Mouse (Mus musculus) midbrain, embryonic 14.5 days (tissue): ENCODE measurements around the gene Itgad. TPM values are rescaled to one million over a fixed set of nuclear protein-coding genes. Genes with fewer than 3 reads are reported as not detected.

Source experiments
- ATAC-seq: fragments of 200-750 bp; cut with Nextera tagmentation; 2 replicates; pipeline ENCODE4 v1.8.0; 2017; ENCODE audit warnings: moderate number of reproducible peaks, moderate library complexity; ENCODE audit not compliant: low FRiP score, low TSS enrichment
- DNase-seq: peaks from one replicate; pipeline ENCODE4 v3.0.0-alpha.2; 2015
- H3K27ac ChIP-seq: fragments of 300-500 bp; sonication (generic); replicated peaks from 2 replicates; pipeline ENCODE4 v1.5.1; 2014; ENCODE audit warnings: mild to moderate bottlenecking, low read depth, low read length, moderate library complexity
- H3K27me3 ChIP-seq: fragments of 300-500 bp; sonication (generic); 2 replicates; pipeline ENCODE4 v1.6.1; 2014; ENCODE audit warnings: low read length, control low read depth, mixed read lengths; ENCODE audit not compliant: control insufficient read depth, insufficient read depth
- H3K36me3 ChIP-seq: fragments of 300-500 bp; sonication (generic); 2 replicates; pipeline ENCODE4 v1.6.1; 2014; ENCODE audit warnings: low read length, control low read depth; ENCODE audit not compliant: control insufficient read depth, insufficient read depth
- H3K4me1 ChIP-seq: fragments of 300-500 bp; sonication (generic); 2 replicates; pipeline ENCODE4 v1.6.1; 2014; ENCODE audit warnings: mild to moderate bottlenecking, antibody characterized with exemption, low read length, control low read depth; ENCODE audit not compliant: control insufficient read depth, insufficient read depth
- H3K4me2 ChIP-seq: fragments of 300-500 bp; sonication (generic); 2 replicates; pipeline ENCODE4 v1.6.1; 2014; ENCODE audit warnings: mild to moderate bottlenecking, low read length, moderate library complexity
- H3K4me3 ChIP-seq: fragments of 300-500 bp; sonication (generic); replicated peaks from 2 replicates; pipeline ENCODE4 v1.5.1; 2014; ENCODE audit warnings: low read depth, low read length
- H3K9ac ChIP-seq: fragments of 300-500 bp; sonication (generic); replicated peaks from 2 replicates; pipeline ENCODE4 v1.6.1; 2014; ENCODE audit warnings: mild to moderate bottlenecking, low read length, moderate library complexity
- H3K9me3 ChIP-seq: fragments of 300-500 bp; sonication (generic); 2 replicates; pipeline ENCODE4 v1.6.1; 2016; ENCODE audit warnings: low read length, control low read depth, mixed read lengths; ENCODE audit not compliant: control insufficient read depth
- WGBS: fragments of 180-500 bp; shearing (Covaris S2); extraction: QIAGEN DNeasy Blood & Tissue Kit; methylation state at CpG from one replicate; pipeline ENCODE4 v1.1.7; 2014; 5-methylcytosine and 5-hydroxymethylcytosine counted together
- polyA plus RNA-seq: library from polyadenylated mRNA; unstranded; fragments of >200 nt; fragmentation: Nextera tagmentation; extraction: Ambion mirVana; gene quantifications from 2 replicates; pipeline ENCODE4 v1.2.1, GENCODE M21; 2014

Gene Itgad
- polyA plus RNA-seq, 1 experiment from 2014 or later: not detected

DNA sequence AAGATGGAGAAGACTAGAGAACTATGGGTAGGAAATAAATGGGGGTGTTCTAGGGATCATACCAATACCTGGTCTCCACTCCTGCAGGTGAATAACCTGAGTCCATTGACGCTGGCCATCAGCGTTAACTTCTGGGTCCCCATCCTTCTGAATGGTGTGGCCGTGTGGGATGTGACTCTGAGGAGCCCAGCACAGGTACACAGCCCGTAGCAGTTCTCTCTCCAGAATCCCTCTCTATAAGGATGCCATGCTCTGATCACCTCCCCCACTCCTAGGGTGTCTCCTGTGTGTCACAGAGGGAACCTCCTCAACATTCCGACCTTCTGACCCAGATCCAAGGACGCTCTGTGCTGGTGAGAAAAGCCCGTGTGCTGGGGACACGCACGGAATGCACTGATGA, 48.9 kb downstream of the Itgad start:
- no peaks in the 10 kb centered on the region for H3K36me3 ChIP-seq
- no peaks in the 10 kb centered on the region for H3K4me1 ChIP-seq
- no peak overlapping the region for H3K27ac ChIP-seq
- WGBS: 78% methylated on average over 9 of the region's 9 CpGs
- DNase-seq: no peak
- no peak overlapping the region for H3K4me2 ChIP-seq
- ATAC-seq: no peak
- no peaks in the 10 kb centered on the region for H3K9me3 ChIP-seq
- H3K9ac ChIP-seq: no peak overlapping the region
- H3K27me3 ChIP-seq: no peaks in the 10 kb centered on the region
- H3K4me3 ChIP-seq: no peak overlapping the region

DNA sequence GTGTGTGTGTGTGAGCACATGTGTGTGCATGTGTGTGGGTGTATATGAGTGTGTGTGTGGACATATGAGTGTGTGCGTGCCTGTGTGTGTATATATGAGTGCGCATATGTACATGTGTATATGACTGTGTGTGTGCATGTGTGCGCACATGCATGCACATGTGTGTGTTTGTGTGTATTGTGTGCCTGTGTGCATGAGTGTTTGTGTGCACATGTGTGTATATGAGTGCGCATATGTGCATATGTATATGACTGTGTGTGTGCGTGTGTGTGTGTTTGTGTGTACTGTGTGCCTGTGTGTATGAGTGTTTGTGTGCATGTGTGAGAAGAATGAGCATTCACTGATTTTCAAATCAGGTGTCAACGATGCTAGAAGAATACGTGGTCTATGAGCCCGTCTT, 50.0 kb downstream of the Itgad start:
- DNase-seq (no peak), ATAC-seq (no peak)
- no peak overlapping the region for H3K27ac ChIP-seq
- H3K36me3 ChIP-seq: no peaks in the 10 kb centered on the region
- no peaks in the 10 kb centered on the region for H3K27me3 ChIP-seq
- H3K4me1 ChIP-seq: no peaks in the 10 kb centered on the region
- H3K9ac ChIP-seq: no peak overlapping the region
- no peak overlapping the region for H3K4me3 ChIP-seq
- H3K4me2 ChIP-seq: no peak overlapping the region
- H3K9me3 ChIP-seq: no peaks in the 10 kb centered on the region
- WGBS: 94% methylated on average over 8 of the region's 8 CpGs

DNA sequence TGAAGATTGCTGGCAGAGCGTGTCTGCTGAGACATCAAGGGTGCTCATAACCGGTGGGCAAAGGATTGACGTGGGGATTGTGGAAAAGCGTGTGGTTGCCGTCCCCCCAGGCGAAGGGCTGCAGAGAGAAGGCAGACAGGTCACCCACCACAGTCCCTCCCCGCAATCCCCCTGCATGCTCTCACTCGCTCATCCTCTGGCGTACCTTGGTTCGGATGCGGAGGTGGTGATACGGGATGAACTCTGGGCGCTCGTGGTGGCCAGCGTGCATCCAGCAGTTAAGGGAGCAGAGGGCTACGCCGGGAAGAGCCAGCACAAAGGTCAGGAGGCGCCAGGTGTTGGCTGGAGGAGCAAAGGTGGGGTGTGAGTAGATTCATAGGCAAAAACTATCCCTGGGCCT, 51.5 kb downstream of the Itgad start:
- H3K27me3 ChIP-seq: no peaks in the 10 kb centered on the region
- WGBS: 85% methylated on average over 18 of the region's 18 CpGs
- no peak for ATAC-seq

DNA sequence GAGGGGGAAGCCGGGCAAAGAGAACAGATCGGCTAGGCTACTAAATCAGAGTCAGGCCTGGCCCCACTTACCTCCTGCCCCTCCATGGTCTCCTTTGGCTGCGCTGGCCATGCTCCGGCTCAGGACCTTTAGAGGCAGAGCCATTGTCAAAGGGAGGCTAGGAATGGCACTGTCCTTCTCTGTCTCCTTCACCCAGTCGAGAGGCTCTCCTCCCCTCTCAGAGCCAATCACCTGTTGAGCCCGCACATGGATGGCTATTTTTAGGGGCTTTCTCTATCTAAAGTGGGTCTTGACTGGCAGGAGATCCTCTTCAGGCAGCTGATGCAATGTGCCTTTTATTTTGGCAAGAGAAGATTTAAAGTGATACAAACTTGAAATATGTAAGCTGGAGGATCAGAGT, 52.0 kb downstream of the Itgad start, which contains the start of gene Cox6a2:
Gene Cox6a2 (minus strand): TSS at position 236 of the 400 bp plus-strand sequence.
- Histone ChIP-seq H3K27me3 (no peaks in the 10 kb centered on the region), H3K9me3 (no peaks in the 10 kb centered on the region), H3K4me1 (no peaks in the 10 kb centered on the region), H3K36me3 (no peaks in the 10 kb centered on the region), H3K9ac (no peak within 1 kb of the TSS), H3K4me2 (no peak within 1 kb of the TSS), H3K4me3 (no peak within 1 kb of the TSS), H3K27ac (no peak within 1 kb of the TSS)
- DNase-seq (no peak), ATAC-seq (no peak)
- WGBS: 86% methylated on average over 6 of the region's 6 CpGs

More for the DNA sequence above, 51.5 kb downstream of the Itgad start:
- no peaks in the 10 kb centered on the region for H3K9me3 ChIP-seq
- H3K36me3 ChIP-seq: no peaks in the 10 kb centered on the region
- H3K9ac ChIP-seq: no peak overlapping the region
- H3K4me3 ChIP-seq: no peak overlapping the region
- DNase-seq: no peak
- H3K4me1 ChIP-seq: no peaks in the 10 kb centered on the region
- H3K27ac ChIP-seq: no peak overlapping the region
- no peak overlapping the region for H3K4me2 ChIP-seq

DNA sequence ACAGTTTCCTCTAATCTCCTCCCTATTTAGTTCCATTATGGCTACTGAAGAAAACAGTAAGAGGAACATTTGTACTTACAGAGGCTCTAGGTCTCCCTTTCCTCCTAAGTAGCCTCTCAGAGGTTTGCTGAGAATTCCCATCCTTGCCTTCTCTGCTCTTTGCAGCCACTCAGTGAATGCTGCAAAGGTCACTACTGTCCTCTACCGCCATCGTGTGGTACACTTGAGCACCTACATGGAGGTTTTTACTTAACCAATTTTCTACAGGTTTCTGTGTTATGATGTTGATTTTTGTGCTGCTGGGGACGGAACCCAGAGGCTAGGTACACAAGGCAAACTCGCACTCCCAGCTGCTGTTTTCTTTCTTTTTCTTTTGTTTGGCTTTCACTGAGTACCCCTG, 54.0 kb downstream of the Itgad start:
- no peak for ATAC-seq
- Histone ChIP-seq H3K36me3 (no peaks in the 10 kb centered on the region), H3K27ac (no peak overlapping the region), H3K4me2 (no peak overlapping the region), H3K9me3 (no peaks in the 10 kb centered on the region), H3K9ac (no peak overlapping the region), H3K4me3 (no peak overlapping the region), H3K27me3 (no peaks in the 10 kb centered on the region), H3K4me1 (no peaks in the 10 kb centered on the region)
- DNase-seq: peak; percentile 92
- 8% methylated on average over 4 of the region's 4 CpGs for WGBS

DNA sequence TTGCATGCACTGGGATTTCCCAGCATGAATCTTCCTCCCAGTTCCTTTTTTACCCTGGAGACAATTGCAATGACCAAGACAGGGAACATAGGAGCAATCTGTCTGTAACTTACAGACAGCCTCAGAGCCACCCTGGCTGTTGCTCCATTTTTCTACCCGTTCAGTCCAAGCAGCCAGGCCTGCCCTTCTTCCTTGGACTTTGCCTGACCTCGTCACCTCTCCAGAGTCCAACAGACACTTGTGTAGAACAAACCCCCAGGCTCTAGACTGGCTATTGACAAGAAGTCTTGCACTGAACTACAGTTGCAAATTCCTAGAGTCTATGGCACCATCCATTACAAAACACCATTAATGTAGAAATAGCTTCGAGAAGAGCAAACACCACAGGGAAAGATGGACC, 55.6 kb downstream of the Itgad start:
- H3K36me3 ChIP-seq: no peaks in the 10 kb centered on the region
- no peaks in the 10 kb centered on the region for H3K27me3 ChIP-seq
- H3K4me3 ChIP-seq: no peak overlapping the region
- H3K27ac ChIP-seq: no peak overlapping the region
- 69% methylated on average over 3 of the region's 3 CpGs for WGBS
- no peaks in the 10 kb centered on the region for H3K4me1 ChIP-seq
- no peaks in the 10 kb centered on the region for H3K9me3 ChIP-seq
- DNase-seq (no peak), ATAC-seq (no peak)
- H3K9ac ChIP-seq: no peak overlapping the region
- no peak overlapping the region for H3K4me2 ChIP-seq

DNA sequence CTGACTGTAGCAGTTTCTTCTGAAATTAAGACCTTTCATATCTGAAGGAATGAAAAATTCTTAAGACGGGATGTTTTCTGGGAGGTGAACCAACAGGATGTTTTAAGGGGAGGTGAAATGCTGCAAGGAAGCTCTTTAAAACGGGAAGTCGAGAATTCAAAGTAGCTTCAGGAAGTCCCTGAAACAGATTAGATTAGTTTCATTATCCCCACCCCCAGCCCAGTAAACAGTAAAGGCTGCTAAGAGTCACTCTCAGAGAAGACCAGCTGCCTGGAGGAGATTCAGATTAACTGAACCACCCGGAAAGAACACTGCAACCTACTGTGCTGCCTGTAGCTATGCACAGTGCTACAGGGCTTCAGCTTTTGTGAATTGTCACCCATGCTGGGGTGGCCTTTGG, 65.8 kb downstream of the Itgad start:
- H3K9me3 ChIP-seq: no peaks in the 10 kb centered on the region
- H3K4me2 ChIP-seq: no peak overlapping the region
- H3K36me3 ChIP-seq: no peaks in the 10 kb centered on the region
- DNase-seq (no peak), ATAC-seq (no peak)
- H3K9ac ChIP-seq: no peak overlapping the region
- no peak overlapping the region for H3K27ac ChIP-seq
- WGBS: 93% methylated on average over 4 of the region's 4 CpGs
- no peaks in the 10 kb centered on the region for H3K4me1 ChIP-seq
- H3K4me3 ChIP-seq: no peak overlapping the region
- H3K27me3 ChIP-seq: no peaks in the 10 kb centered on the region

DNA sequence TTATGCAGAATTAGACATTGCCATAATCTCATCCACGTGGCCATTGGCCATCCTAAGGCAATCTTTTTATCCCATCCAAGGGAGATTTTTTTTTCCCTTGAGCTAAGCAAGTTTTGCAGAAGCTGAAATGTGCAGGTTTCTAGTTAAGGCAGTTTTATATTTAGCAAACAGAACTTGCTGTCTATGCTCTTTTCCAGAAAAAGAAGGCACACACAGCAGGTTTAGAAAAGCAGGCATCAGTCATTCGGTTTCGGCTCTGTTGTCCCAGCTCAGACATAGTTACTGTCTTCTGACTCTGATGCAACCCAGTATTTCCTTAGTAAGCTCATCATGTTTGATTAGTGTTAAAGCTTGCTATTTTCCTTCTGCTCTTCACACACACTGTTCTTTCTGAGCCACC, 66.8 kb downstream of the Itgad start:
- Histone ChIP-seq H3K9me3 (no peaks in the 10 kb centered on the region), H3K27ac (no peak overlapping the region), H3K4me1 (no peaks in the 10 kb centered on the region), H3K4me2 (no peak overlapping the region), H3K9ac (no peak overlapping the region), H3K4me3 (no peak overlapping the region), H3K36me3 (no peaks in the 10 kb centered on the region), H3K27me3 (no peaks in the 10 kb centered on the region)
- ATAC-seq (no peak), DNase-seq (no peak)
- WGBS: 85% methylated on average over 3 of the region's 3 CpGs

DNA sequence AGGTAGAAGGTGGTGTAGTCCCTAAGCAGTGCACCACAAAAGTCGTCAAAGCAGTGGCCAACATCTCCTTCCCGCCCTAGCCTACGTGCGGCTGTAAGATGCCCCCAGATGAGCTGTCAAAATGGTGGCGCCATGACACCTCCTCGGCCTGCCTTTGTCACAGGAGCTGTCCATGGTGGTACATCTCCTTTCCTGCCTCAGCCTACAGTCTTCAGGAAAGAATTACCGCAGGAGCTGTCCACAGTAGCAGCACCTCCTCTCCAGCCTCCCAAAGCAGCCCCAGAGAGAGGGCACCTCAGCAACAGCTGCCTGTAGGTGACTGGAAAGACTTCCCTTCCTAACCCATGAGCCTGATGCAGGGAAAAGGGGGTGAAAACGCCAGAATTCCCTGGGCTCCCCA, 77.6 kb downstream of the Itgad start:
- no peaks in the 10 kb centered on the region for H3K27me3 ChIP-seq
- WGBS: 47% methylated on average over 8 of the region's 8 CpGs
- no peak overlapping the region for H3K4me3 ChIP-seq
- no peaks in the 10 kb centered on the region for H3K9me3 ChIP-seq
- no peaks in the 10 kb centered on the region for H3K36me3 ChIP-seq
- no peak overlapping the region for H3K9ac ChIP-seq
- ATAC-seq (no peak), DNase-seq (no peak)
- no peak overlapping the region for H3K4me2 ChIP-seq
- H3K4me1 ChIP-seq: peaks cover 1% of the 10 kb centered on the region
- no peak overlapping the region for H3K27ac ChIP-seq
